Comparison of ENCODE assay signal across 8 mouse cellular contexts in the genomic region with DNA sequence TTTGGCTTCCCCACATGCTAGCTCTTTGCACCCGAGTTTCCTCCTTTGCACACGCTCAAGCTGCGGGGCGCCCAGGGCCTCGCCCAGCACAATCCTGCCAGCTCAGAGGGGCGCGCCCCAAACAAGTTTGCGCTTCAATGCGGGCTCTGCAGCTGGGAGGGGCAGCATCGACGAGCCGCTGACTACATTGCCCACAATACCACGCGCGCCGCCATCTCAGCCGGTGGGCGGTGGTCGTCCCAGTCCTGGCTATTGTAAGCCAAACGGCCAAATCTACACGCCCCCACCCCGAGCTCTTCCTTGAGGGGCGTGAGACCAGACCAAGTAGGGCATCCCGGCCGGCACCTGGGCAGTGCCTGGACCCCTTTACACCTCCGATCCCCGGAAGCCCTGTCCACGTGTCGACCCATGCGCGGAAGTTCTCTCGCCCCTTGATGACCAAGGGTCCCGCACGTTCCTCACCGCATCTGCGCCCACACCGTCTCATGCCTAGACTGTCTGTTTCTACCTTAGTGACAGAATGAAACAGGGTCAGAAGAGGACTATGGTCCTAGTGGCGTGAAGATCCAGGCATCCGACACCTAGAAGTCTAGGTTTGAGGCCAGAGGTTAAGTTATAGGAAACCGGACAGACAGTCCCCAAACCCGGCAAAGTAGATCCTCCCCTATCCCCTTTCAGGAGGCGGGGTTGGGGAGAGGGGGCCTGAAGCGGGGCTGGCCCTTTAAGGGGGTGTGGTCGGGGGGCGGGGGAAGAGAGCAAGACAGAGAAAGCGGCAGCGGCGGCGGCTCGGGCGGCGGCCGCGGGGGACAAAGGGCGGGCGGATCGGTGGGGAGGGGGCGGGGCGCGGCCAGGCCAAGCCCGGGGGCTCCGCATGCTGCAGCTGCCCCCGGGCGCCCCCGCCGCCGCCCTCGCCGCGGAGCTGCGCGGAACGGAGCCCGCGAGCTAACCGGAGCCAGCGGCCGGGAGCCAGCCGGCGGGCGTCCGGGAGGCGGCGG. TPM values are rescaled to one million over a fixed set of nuclear protein-coding genes. Genes with fewer than 3 reads are reported as not detected.
DNase-seq lines count a peak whose midpoint lies in the region; ATAC-seq and TF ChIP-seq lines count a peak whose summit lies in the region.

A gene (plus strand): TSS at position 758 of the 995 bp plus-strand sequence.

- peaks cover 5 to 35% of the 10 kb centered on the region in 2 experiments for H3K4me1 ChIP-seq in ES-E14 (ENCODE audit: control insufficient read depth in 2 of 2, insufficient read depth in 2 of 2, low read length in 2 of 2, poor library complexity in 1 of 2)
- H3K4me1 ChIP-seq in forebrain, embryonic 14.5 days (ENCODE audit: control insufficient read depth, insufficient read depth, low read length) = peaks cover 32% of the 10 kb centered on the region
- peaks cover 45% of the 10 kb centered on the region for H3K4me1 ChIP-seq in lung, embryonic 16.5 days (replicated peaks; ENCODE audit: control insufficient read depth, insufficient read depth, low read length)

- no peaks in the 10 kb centered on the region for H3K27me3 ChIP-seq in forebrain, embryonic 14.5 days (replicated peaks; ENCODE audit: control insufficient read depth, insufficient read depth, low read length)
- no peaks in the 10 kb centered on the region for H3K27me3 ChIP-seq in lung, embryonic 16.5 days (ENCODE audit: control insufficient read depth, insufficient read depth, low read depth, low read length)

- H3K9me3 ChIP-seq in ES-E14 (ENCODE audit: control insufficient read depth, insufficient read depth, low read depth, low read length) = no peaks in the 10 kb centered on the region
- no peaks in the 10 kb centered on the region for H3K9me3 ChIP-seq in forebrain, embryonic 14.5 days (replicated peaks; ENCODE audit: control insufficient read depth, low read length)
- H3K9me3 ChIP-seq in lung, embryonic 16.5 days (ENCODE audit: control insufficient read depth, low read length) = no peaks in the 10 kb centered on the region

- intact Hi-C loops in heart, postnatal 10 days (cut with DNase I) = loop anchor here (1.0 to 5.0 kb wide), 2 partner anchors 22 to 32 kb away; a partner anchor contains a TSS

- peak within 1 kb of the TSS; percentile 79 to 100 for H3K4me3 ChIP-seq in ES-E14 (ENCODE audit: insufficient read depth in 1 of 2, low read depth in 1 of 2, low read length in 2 of 2, poor library complexity in 1 of 2, severe bottlenecking in 1 of 2)
- peak within 1 kb of the TSS; percentile 55 for H3K4me3 ChIP-seq in forebrain, embryonic 14.5 days (ENCODE audit: low read depth, low read length)
- H3K4me3 ChIP-seq in lung, embryonic 16.5 days (ENCODE audit: low read length) = peak within 1 kb of the TSS; percentile 73

- in situ Hi-C loops in ES-E14 (cut with MboI; ENCODE audit: low sequenced_read_pairs in 2 of 2, unreplicated experiment in 2 of 2) = no loop called here

- peak within 1 kb of the TSS; percentile 74 for H3K27ac ChIP-seq in ES-E14 (ENCODE audit: insufficient read depth, low read depth, low read length, poor library complexity, severe bottlenecking)
- H3K27ac ChIP-seq in forebrain, embryonic 14.5 days (ENCODE audit: low read depth, low read length) = peak within 1 kb of the TSS; percentile 97
- H3K27ac ChIP-seq in lung, embryonic 16.5 days (ENCODE audit: low read length) = peak within 1 kb of the TSS; percentile 92

- peak within 1 kb of the TSS; percentile 88 for H3K9ac ChIP-seq in ES-E14 (ENCODE audit: insufficient read depth, low read depth, low read length, poor library complexity, severe bottlenecking)
- H3K9ac ChIP-seq in forebrain, embryonic 14.5 days (ENCODE audit: low read length) = peak within 1 kb of the TSS; percentile 78
- peak within 1 kb of the TSS; percentile 78 for H3K9ac ChIP-seq in lung, embryonic 16.5 days (ENCODE audit: low read length)

- peaks cover 22% of the 10 kb centered on the region for H3K36me3 ChIP-seq in ES-E14 (ENCODE audit: control insufficient read depth, insufficient read depth, low read length, poor library complexity, severe bottlenecking)
- H3K36me3 ChIP-seq in forebrain, embryonic 14.5 days (ENCODE audit: control insufficient read depth, insufficient read depth, low read length) = peaks cover 25% of the 10 kb centered on the region
- peaks cover 7% of the 10 kb centered on the region for H3K36me3 ChIP-seq in lung, embryonic 16.5 days (ENCODE audit: control insufficient read depth, insufficient read depth, low read length)

- H3K4me2 ChIP-seq in forebrain, embryonic 14.5 days (ENCODE audit: low read length) = peak within 1 kb of the TSS; percentile 84
- peak within 1 kb of the TSS; percentile 90 for H3K4me2 ChIP-seq in lung, embryonic 16.5 days (ENCODE audit: low read depth, low read length)

- peak; percentile 91 for DNase-seq in ES-E14 (ENCODE audit: low read depth, low spot score)
- peak; percentile 60 for DNase-seq in c-Kit-negative CD71-positive TER-119-positive erythroid progenitor cells, embryonic 14.5 days (ENCODE audit: low read depth, low spot score)
- peak; percentile 93 for DNase-seq in forebrain, embryonic 14.5 days (ENCODE audit: low spot score)
- peak; percentile 84 to 87 for DNase-seq in heart, postnatal 10 days
- DNase-seq in layer of hippocampus, adult 18-20 months (ENCODE audit: low spot score in 2 of 2) = peak; percentile 63 to 80
- DNase-seq in ovary, postnatal 36 days (ENCODE audit: low spot score) = peak; percentile 84
- peak; percentile 91 for DNase-seq in thymus, postnatal 4 days

- ATAC-seq in forebrain, embryonic 14.5 days = peak; percentile 71
- ATAC-seq in lung, embryonic 16.5 days (ENCODE audit: low read depth) = peak; percentile 74

- WGBS in forebrain, embryonic 14.5 days = under 1% methylated on average over 66 of the region's 84 CpGs
- 1% methylated on average over 52 of the region's 84 CpGs for WGBS in lung, embryonic 16.5 days

TF ChIP-seq in ES-E14, 5 proteins besides CTCF, POLR2A, EP300 and RAD21:
- TF ChIP-seq CHD2 (IDR thresholded peaks at IDR 0.05; ENCODE audit: low read depth, low read length) (no peak), ZC3H11A (IDR thresholded peaks at IDR 0.05; ENCODE audit: borderline replicate concordance, low read depth, low read length) (no peak), ZNF384 (IDR thresholded peaks at IDR 0.05; ENCODE audit: low read depth, low read length) (no peak), HCFC1 (IDR thresholded peaks at IDR 0.05; ENCODE audit: borderline replicate concordance, insufficient read depth, low read length) (peak; percentile 82), MAFK (IDR thresholded peaks at IDR 0.05; ENCODE audit: insufficient read depth, low read depth, low read length) (no peak)

RNA-seq across cellular contexts. Expression of the gene that starts here (rescaled TPM):
- 365 and 385 TPM in 2 replicates for total RNA-seq in ES-E14 (2012; rRNA removed)
- polyA plus RNA-seq in forebrain, embryonic 14.5 days (2014; fragmentation: Nextera tagmentation; extraction: Ambion mirVana) = 180 and 194 TPM in 2 replicates
- total RNA-seq in heart, postnatal 10 days (2021) = 100 to 1,000 TPM; 168 to 180 TPM
- total RNA-seq in layer of hippocampus, adult 18-20 months (2021) = 10 to 100 TPM; 60.8 to 61.9 TPM
- polyA plus RNA-seq in lung, embryonic 16.5 days (2015; fragmentation: Nextera tagmentation; extraction: Ambion mirVana) = 41.4 and 44.8 TPM in 2 replicates

Comparison
In these comparisons a context has a peak if more than half of its experiments do, and no peak if none do; other contexts are left out.
1. Peak in every context shown above with its lines: DNase-seq, ATAC-seq, H3K4me3 ChIP-seq and H3K27ac ChIP-seq.